Mouse (Mus musculus) kidney, postnatal 10 days (tissue): ENCODE measurements at regions not wholly inside any gene's neighbourhood (a gene's known extent, or its start where the extent isn't known, plus 50 kb on each side); places are given as distances from the start of the nearest gene placed in this dataset.

Experiments
- DNase-seq: peaks from one replicate; pipeline ENCODE4 v3.0.0; 2021; ENCODE audit warnings: mixed read lengths

DNA sequence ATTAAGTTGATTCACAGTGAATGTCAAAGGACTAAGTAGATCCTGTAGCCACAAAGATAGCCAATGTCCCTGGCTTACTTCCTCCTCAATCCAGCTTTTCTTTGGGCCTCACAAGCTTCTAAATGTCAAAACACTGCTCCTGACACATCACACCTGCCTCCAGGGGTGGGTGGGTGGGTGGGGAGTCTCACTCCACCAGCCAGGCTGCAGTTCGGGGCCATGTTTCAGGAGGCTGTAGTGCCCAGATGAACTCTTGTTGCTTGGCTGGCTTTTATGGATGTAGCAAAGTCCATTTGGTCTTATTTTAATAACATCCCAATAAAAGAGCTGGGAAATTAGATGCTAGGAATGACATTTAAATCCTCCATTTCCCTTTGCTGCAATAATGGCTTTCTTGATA, 94.5 kb upstream of the Nt5c1b start:
- DNase-seq, result no peak

DNA sequence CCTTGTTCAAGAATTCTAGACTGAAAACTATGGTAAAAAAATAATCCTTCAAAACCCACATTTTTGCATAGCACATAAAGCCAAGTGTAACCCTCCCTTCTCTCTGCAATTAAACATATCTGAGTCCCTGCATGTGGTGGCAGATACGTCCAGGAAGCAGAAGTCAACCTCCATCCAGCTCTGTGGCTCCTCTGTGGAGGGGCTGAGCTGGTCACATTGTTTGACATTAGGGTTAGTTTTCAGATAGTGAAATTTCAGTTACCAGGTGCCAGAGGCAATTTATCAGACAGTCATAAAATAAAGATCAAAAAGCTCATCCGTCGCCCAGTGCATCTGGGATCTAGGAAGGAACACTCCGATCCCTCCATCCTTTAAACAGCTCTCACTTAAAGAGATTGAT, 77.1 kb upstream of the Nt5c1b start:
- no peak for DNase-seq

GRCm38 (mm10) chr12:10305970-10306369, 63.8 kb upstream of the Nt5c1b start:
- no peak for DNase-seq
